Mouse (Mus musculus) embryonic facial prominence, embryonic 12.5 days (tissue): ENCODE data around the gene Zbtb20. TPM values are rescaled to one million over a fixed set of nuclear protein-coding genes. Genes with fewer than 3 reads are reported as not detected.

Experiments used
- ATAC-seq: fragments of 200-750 bp; cut with Nextera tagmentation; 2 replicates; pipeline ENCODE4 v1.8.0; 2017; ENCODE audit not compliant: insufficient number of reproducible peaks, insufficient read depth, low FRiP score, low TSS enrichment
- H3K27ac ChIP-seq: fragments of 300-500 bp; sonication (generic); 2 replicates; pipeline ENCODE4 v1.5.1; 2016; ENCODE audit warnings: mild to moderate bottlenecking
- H3K27me3 ChIP-seq: fragments of 300-500 bp; sonication (generic); 2 replicates; pipeline ENCODE4 v1.6.1; 2016; ENCODE audit warnings: mild to moderate bottlenecking, moderate library complexity
- H3K36me3 ChIP-seq: fragments of 300-500 bp; sonication (generic); 2 replicates; pipeline ENCODE4 v1.6.1; 2016; ENCODE audit warnings: mild to moderate bottlenecking
- H3K4me1 ChIP-seq: fragments of 300-500 bp; sonication (generic); 2 replicates; pipeline ENCODE4 v1.6.1; 2016
- H3K4me2 ChIP-seq: fragments of 300-500 bp; sonication (generic); replicated peaks from 2 replicates; pipeline ENCODE4 v1.6.1; 2016; ENCODE audit warnings: mild to moderate bottlenecking, moderate library complexity
- H3K4me3 ChIP-seq: fragments of 300-500 bp; sonication (generic); 2 replicates; pipeline ENCODE4 v1.5.1; 2016; ENCODE audit warnings: mild to moderate bottlenecking
- H3K9ac ChIP-seq: fragments of 300-500 bp; sonication (generic); 2 replicates; pipeline ENCODE4 v1.6.1; 2016; ENCODE audit warnings: mild to moderate bottlenecking, moderate library complexity
- H3K9me3 ChIP-seq: fragments of 300-500 bp; sonication (generic); 2 replicates; pipeline ENCODE4 v1.6.1; 2016; ENCODE audit warnings: mild to moderate bottlenecking, moderate library complexity
- WGBS: fragments of 180-500 bp; shearing (Covaris S2); methylation state at CpG from one replicate; pipeline ENCODE4 v1.1.7; 2016; 5-methylcytosine and 5-hydroxymethylcytosine counted together
- polyA plus RNA-seq: library from polyadenylated mRNA; unstranded; fragments of >200 nt; fragmentation: Nextera tagmentation; extraction: Ambion mirVana; gene quantifications from 2 replicates; pipeline ENCODE4 v1.2.1, GENCODE M21; 2016

The Zbtb20 gene
- polyA plus RNA-seq, result 24.1 and 25.8 TPM in 2 replicates

- 0% methylated on average over 6 of the region's 8 CpGs for WGBS
- Histone ChIP-seq H3K27me3 (no peaks in the 10 kb centered on the region), H3K9ac (peak within 1 kb of the TSS; percentile 74), H3K36me3 (no peaks in the 10 kb centered on the region), H3K27ac (peak within 1 kb of the TSS; percentile 99), H3K4me2 (peak within 1 kb of the TSS; percentile 58), H3K4me3 (peak within 1 kb of the TSS; percentile 60), H3K4me1 (no peaks in the 10 kb centered on the region), H3K9me3 (no peaks in the 10 kb centered on the region)
- ATAC-seq, result no peak
These were observed at the start of gene Zbtb20 for GRCm38 (mm10) chr16:42875852-42875980. Gene Zbtb20, plus strand, starts transcription at chr16:42875881.

- Histone ChIP-seq H3K9ac (no peak overlapping the region), H3K4me3 (no peak overlapping the region), H3K4me1 (no peaks in the 10 kb centered on the region), H3K36me3 (no peaks in the 10 kb centered on the region), H3K27ac (no peak overlapping the region), H3K9me3 (no peaks in the 10 kb centered on the region), H3K27me3 (no peaks in the 10 kb centered on the region), H3K4me2 (no peak overlapping the region)
- no peak for ATAC-seq
- 71% methylated on average over 5 of the region's 5 CpGs for WGBS
These were observed 39.7 kb upstream of the Zbtb20 start for GRCm38 (mm10) chr16:42835940-42836339.

GRCm38 (mm10) chr16:42836404-42837120 is 39.1 kb upstream of the Zbtb20 start:
- ATAC-seq, result no peak
- no peak overlapping the region for H3K4me3 ChIP-seq
- WGBS, result 67% methylated on average over 2 of the region's 2 CpGs
- H3K4me2 ChIP-seq, result no peak overlapping the region
- no peaks in the 10 kb centered on the region for H3K4me1 ChIP-seq
- no peaks in the 10 kb centered on the region for H3K9me3 ChIP-seq
- H3K36me3 ChIP-seq, result no peaks in the 10 kb centered on the region
- H3K27ac ChIP-seq, result no peak overlapping the region
- H3K9ac ChIP-seq, result no peak overlapping the region
- no peaks in the 10 kb centered on the region for H3K27me3 ChIP-seq

GRCm38 (mm10) chr16:42838226-42838625 is 37.5 kb upstream of the Zbtb20 start:
- Histone ChIP-seq H3K27ac (no peak overlapping the region), H3K4me2 (no peak overlapping the region), H3K27me3 (no peaks in the 10 kb centered on the region), H3K36me3 (no peaks in the 10 kb centered on the region), H3K9ac (no peak overlapping the region), H3K9me3 (no peaks in the 10 kb centered on the region), H3K4me1 (no peaks in the 10 kb centered on the region), H3K4me3 (no peak overlapping the region)
- no peak for ATAC-seq
- WGBS, result 88% methylated on average over 4 of the region's 4 CpGs

GRCm38 (mm10) chr16:42857564-42858183 is 18.0 kb upstream of the Zbtb20 start:
- Histone ChIP-seq H3K9ac (no peak overlapping the region), H3K9me3 (peaks cover 3% of the 10 kb centered on the region; the same call in 1 of the 2 replicates), H3K4me1 (no peaks in the 10 kb centered on the region), H3K4me3 (no peak overlapping the region), H3K27me3 (no peaks in the 10 kb centered on the region), H3K36me3 (no peaks in the 10 kb centered on the region), H3K4me2 (no peak overlapping the region), H3K27ac (no peak overlapping the region)
- 78% methylated on average over 3 of the region's 3 CpGs for WGBS
- no peak for ATAC-seq

GRCm38 (mm10) chr16:42859251-42859650 is 16.4 kb upstream of the Zbtb20 start:
- Histone ChIP-seq H3K27me3 (no peaks in the 10 kb centered on the region), H3K4me3 (no peak overlapping the region), H3K36me3 (no peaks in the 10 kb centered on the region), H3K9ac (no peak overlapping the region), H3K27ac (no peak overlapping the region), H3K4me1 (no peaks in the 10 kb centered on the region), H3K9me3 (peaks cover 3% of the 10 kb centered on the region; the same call in 1 of the 2 replicates), H3K4me2 (no peak overlapping the region)
- 89% methylated on average over 4 of the region's 4 CpGs for WGBS
- ATAC-seq, result no peak

GRCm38 (mm10) chr16:42863231-42863630 is 12.4 kb upstream of the Zbtb20 start:
- Histone ChIP-seq H3K4me3 (no peak overlapping the region), H3K4me2 (no peak overlapping the region), H3K36me3 (no peaks in the 10 kb centered on the region), H3K27me3 (no peaks in the 10 kb centered on the region), H3K9me3 (no peaks in the 10 kb centered on the region), H3K4me1 (no peaks in the 10 kb centered on the region), H3K27ac (peak overlapping the region; percentile 60; the same call in 1 of the 2 replicates), H3K9ac (no peak overlapping the region)
- 40% methylated on average over 2 of the region's 2 CpGs for WGBS
- ATAC-seq, result 0 out of 2 replicates have a peak, but pooled peaks have one; percentile 52

GRCm38 (mm10) chr16:42866061-42866460 is 9.6 kb upstream of the Zbtb20 start:
- no peaks in the 10 kb centered on the region for H3K27me3 ChIP-seq
- H3K4me3 ChIP-seq, result no peak overlapping the region
- H3K4me2 ChIP-seq, result no peak overlapping the region
- H3K4me1 ChIP-seq, result no peaks in the 10 kb centered on the region
- H3K27ac ChIP-seq, result no peak overlapping the region
- no peak overlapping the region for H3K9ac ChIP-seq
- H3K9me3 ChIP-seq, result no peaks in the 10 kb centered on the region
- no peaks in the 10 kb centered on the region for H3K36me3 ChIP-seq
- ATAC-seq, result no peak
- WGBS, result 86% methylated on average over 1 of the region's 1 CpGs

GRCm38 (mm10) chr16:42872101-42872500 is 3.6 kb upstream of the Zbtb20 start:
- H3K27me3 ChIP-seq, result no peaks in the 10 kb centered on the region
- no peaks in the 10 kb centered on the region for H3K4me1 ChIP-seq
- no peak overlapping the region for H3K9ac ChIP-seq
- H3K36me3 ChIP-seq, result no peaks in the 10 kb centered on the region
- no peak overlapping the region for H3K27ac ChIP-seq
- no peak overlapping the region for H3K4me3 ChIP-seq
- ATAC-seq, result no peak
- whole genome bisulfite sequencing, result 50% methylated on average over 5 of the region's 5 CpGs
- no peaks in the 10 kb centered on the region for H3K9me3 ChIP-seq
- no peak overlapping the region for H3K4me2 ChIP-seq

GRCm38 (mm10) chr16:42873942-42874341 is 1.7 kb upstream of the Zbtb20 start:
- ATAC-seq, result no peak
- no peaks in the 10 kb centered on the region for H3K36me3 ChIP-seq
- H3K4me2 ChIP-seq, result no peak overlapping the region
- WGBS, result 56% methylated on average over 3 of the region's 3 CpGs
- H3K27ac ChIP-seq, result no peak overlapping the region
- H3K4me3 ChIP-seq, result no peak overlapping the region
- H3K9ac ChIP-seq, result no peak overlapping the region
- no peaks in the 10 kb centered on the region for H3K4me1 ChIP-seq
- no peaks in the 10 kb centered on the region for H3K9me3 ChIP-seq
- no peaks in the 10 kb centered on the region for H3K27me3 ChIP-seq

GRCm38 (mm10) chr16:42874456-42874855 is 1.2 kb upstream of the Zbtb20 start:
- ATAC-seq, result no peak
- 0% methylated on average over 5 of the region's 5 CpGs for WGBS
- H3K9me3 ChIP-seq, result no peaks in the 10 kb centered on the region

More at GRCm38 (mm10) chr16:42874456-42874855, 1.2 kb upstream of the Zbtb20 start:
- Histone ChIP-seq H3K4me1 (no peaks in the 10 kb centered on the region), H3K27me3 (no peaks in the 10 kb centered on the region), H3K36me3 (no peaks in the 10 kb centered on the region), H3K9ac (peak overlapping the region; percentile 54), H3K27ac (peak overlapping the region; percentile 94), H3K4me2 (peak overlapping the region; percentile 46), H3K4me3 (peak overlapping the region; percentile 47)
